Mouse (Mus musculus): ENCODE measurements at regions not wholly inside any gene's neighbourhood (a gene's known extent, or its start where the extent isn't known, plus 50 kb on each side); places are given as distances from the start of the nearest gene placed in this dataset.

DNA sequence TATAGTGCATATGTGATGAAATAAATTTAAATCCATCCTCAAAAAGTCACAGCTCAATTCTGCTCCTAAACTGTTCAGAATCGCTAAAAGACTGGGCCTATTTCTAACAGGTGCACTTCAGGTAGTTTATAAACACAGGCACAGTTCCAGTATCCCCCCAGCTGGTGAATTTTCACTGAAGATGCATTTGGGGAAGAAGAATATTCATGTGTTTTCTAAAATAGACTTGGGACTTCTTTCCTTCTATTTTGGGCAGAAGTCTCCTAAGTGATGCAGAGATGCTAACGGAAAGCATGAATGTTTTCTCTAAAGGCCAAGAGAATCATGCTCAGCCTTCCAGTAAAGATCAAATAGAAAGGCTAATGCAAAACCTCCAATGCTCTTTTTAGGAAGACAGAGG, 660.9 kb upstream of the Dpp10 start:
- no peak for DNase-seq (ENCODE audit: low spot score in 2 of 2)

DNA sequence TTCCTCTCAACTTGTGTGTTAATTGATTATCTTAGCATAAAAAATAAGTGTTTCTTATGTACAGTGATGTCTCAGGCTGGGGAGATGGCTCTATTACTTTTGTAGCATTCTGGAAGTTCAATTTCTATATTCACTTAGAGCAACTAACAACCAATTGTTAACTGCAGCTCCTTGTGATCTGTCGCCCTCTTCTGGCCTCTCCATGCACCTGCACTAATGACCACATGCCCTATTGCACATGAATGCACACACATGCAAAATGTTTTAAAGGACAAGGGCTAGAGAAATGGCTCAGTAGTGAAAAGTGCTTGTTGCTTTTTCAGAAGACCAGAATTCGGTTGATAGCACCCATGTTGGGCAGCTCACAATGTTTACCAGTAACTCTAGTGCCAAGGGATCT, 629.1 kb upstream of the Dpp10 start:
- DNase-seq (ENCODE audit: low spot score in 2 of 2), result no peak

DNA sequence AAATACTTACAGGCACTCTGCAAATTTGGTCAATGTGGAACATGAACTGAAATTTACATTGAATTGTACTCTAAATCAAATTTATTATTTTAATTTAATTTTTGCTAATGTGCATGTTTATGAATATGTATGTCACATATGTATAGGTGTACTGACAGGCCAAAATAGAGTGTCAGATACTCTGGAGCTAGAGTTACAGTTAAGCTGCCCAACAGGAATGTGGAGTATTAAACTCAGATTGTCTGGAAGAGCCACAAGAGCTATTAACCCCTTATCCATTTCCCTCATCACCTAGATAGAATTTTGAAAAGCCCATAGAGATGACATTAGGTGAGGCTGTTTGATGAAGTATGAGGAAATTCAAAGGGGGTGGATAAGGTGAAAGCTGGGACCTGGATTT, 607.5 kb upstream of the Dpp10 start:
- no peak for DNase-seq (ENCODE audit: low spot score in 2 of 2)

DNA sequence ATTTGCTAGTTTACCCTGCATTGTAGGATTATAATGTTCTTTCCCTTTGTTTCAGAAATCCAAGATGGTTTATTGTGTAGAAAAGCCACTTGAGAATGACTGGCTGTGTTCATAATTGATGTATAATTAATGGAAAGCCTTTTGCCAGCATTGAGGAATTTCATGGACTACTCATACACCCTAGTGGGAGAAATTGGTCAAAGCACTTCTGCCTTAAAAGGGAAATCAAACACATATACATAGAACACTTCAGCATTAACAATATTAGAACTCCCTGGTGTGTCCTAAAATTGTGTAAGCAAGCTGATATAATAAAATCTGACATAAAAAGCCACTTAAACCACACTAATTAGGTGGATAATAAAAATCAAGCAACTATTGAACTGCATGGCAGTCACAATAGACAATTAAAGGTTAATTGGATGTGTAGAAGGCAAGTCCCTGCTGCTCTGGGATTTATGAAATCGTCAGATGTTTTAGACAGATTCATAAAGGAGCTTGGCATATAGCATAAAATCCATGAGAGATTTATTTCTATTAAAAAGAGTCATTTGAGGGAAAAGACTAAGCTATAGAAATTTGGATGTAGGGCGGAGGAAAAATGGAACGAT, 607.0 kb upstream of the Dpp10 start:
- no peak for DNase-seq (ENCODE audit: low spot score in 2 of 2)

DNA sequence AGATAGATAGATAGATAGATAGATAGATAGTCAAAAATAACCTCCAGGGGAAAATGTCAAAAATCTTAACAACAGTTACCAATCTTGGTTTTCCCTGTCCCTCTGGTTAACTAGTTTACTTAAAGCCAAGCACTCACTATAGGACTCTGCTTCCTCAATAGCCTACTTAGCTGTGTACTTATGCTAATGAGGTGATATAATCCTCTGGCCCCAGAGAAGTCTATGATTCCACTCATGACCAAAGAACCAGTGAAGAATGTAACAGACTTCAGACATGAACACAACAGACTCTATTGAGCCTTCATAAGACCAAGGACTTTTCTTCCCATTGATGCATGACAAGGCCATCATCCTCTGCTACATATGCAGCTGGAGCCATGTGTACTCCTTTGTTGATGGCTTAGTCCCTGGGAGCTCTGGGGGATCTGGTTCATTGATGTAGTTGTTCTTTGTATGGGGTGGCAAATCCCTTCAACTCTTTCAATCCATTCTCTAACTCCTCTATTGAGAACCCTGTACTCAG, 589.9 kb upstream of the Dpp10 start:
- no peak for DNase-seq (ENCODE audit: low spot score in 2 of 2)

DNA sequence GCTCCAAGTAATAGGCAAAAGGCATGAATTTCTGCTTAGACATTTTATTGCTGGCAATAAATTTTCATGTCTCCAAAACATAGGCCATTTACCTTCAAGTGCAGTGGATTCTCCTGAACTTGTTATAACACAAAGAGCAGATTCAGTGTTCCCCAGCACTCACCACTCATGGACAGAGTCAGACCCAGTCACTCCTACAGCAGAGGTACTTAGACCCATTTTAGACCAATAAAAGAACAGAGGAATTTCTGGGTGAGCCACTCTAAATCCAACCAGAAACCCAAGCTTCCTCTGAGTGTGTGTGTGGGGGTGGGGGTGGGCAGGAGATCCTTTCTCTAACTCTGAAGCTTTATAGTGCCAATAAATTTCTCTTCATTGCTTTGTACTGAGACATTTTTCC, 584.7 kb upstream of the Dpp10 start:
- no peak for DNase-seq (ENCODE audit: low spot score in 2 of 2)

DNA sequence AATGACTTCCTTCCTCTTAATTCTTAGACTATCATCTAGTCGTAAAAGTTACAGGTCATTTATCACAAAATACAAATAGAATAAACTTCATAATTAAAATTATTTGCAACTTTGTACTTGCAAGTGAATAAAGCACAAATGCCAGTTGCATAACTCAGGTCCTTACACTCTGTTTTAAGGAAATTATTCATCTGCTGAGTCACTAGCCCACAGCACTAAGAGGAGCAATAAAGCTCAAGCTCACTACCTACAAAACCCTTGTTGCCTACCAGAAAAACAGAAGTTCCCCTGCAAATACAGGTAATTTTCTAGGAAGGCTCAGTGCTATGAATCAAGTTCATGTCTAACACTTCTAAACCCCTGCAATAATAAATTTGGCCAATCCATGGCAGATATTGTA, 539.3 kb upstream of the Dpp10 start:
- DNase-seq (ENCODE audit: low spot score in 2 of 2), result no peak
